Comparison of ENCODE assay signal across 16 mouse cellular contexts in the genomic region with DNA sequence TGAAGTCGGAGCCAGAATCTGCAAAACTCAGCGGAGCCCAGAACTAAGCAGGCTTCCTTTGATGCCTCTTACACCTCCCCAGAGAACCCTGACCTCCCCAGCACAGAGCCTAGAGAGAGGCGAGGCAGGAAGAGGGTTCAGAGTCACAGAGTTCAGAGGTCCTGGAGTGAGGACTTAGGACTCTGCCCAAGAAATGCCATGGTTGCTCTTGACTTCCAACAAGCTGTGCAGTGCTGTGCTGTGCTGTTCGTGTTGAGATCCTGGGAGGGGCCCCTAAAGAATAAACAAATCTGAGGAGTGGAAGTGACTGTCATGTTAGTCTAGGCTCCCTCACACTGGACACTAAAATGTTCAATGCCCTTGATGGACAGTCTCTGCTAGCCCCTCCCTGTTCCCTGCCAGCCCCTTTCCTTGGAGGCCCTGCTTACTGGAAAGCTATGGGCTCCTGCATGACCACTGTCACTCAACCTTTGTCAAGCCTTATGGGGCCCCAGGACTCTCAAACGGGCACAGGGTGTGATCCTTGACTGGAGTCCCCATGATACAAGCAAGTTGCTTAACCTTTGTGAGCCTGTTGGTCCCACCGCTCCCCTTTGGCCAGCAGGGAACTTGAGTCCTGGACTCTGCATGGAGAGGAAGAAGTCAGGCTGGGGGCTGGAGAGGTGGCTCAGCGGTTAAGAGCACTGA. TPM values are rescaled to one million over a fixed set of nuclear protein-coding genes. Genes with fewer than 3 reads are reported as not detected.
DNase-seq lines count a peak whose midpoint lies in the region; ATAC-seq lines count a peak whose summit lies in the region.
"Had no signal": no experiment of that assay in that cellular context is flagged by ENCODE, and none has a peak within 500 bp of the region (broad histone marks: within the 10 kb centered on the region; RNA-seq: fewer than 3 reads in every experiment).

No protein-coding gene starts in this region.

- no peaks in the 10 kb centered on the region for H3K9me3 ChIP-seq in kidney, embryonic 14.5 days (ENCODE audit: control insufficient read depth, low read length)
- no peaks in the 10 kb centered on the region for H3K9me3 ChIP-seq in embryonic facial prominence, embryonic 14.5 days (ENCODE audit: control insufficient read depth, low read length)
- no peaks in the 10 kb centered on the region for H3K9me3 ChIP-seq in kidney, embryonic 16.5 days (ENCODE audit: low read length)
- H3K9me3 ChIP-seq in liver, embryonic 15.5 days (replicated peaks): no peaks in the 10 kb centered on the region
- no peaks in the 10 kb centered on the region for H3K9me3 ChIP-seq in forebrain, embryonic 16.5 days (ENCODE audit: control insufficient read depth, low read length)
- H3K9me3 ChIP-seq: forebrain, embryonic 10.5 days had no signal

- no peaks in the 10 kb centered on the region for H3K4me1 ChIP-seq in kidney, embryonic 14.5 days (ENCODE audit: control insufficient read depth, insufficient read depth, low read length)
- H3K4me1 ChIP-seq in embryonic facial prominence, embryonic 14.5 days (ENCODE audit: control insufficient read depth, insufficient read depth, low read length): peaks cover 3% of the 10 kb centered on the region; the same call in 1 of the 2 replicates
- H3K4me1 ChIP-seq in kidney, embryonic 16.5 days (ENCODE audit: insufficient read depth, low read length): no peaks in the 10 kb centered on the region
- H3K4me1 ChIP-seq in liver, embryonic 15.5 days (replicated peaks): peaks cover 42% of the 10 kb centered on the region
- H3K4me1 ChIP-seq in forebrain, embryonic 16.5 days (replicated peaks; ENCODE audit: control insufficient read depth, insufficient read depth, low read length): no peaks in the 10 kb centered on the region

- no peaks in the 10 kb centered on the region for H3K36me3 ChIP-seq in kidney, embryonic 14.5 days (ENCODE audit: control insufficient read depth, insufficient read depth, low read length)
- H3K36me3 ChIP-seq in embryonic facial prominence, embryonic 14.5 days (ENCODE audit: control insufficient read depth, insufficient read depth, low read length): no peaks in the 10 kb centered on the region
- H3K36me3 ChIP-seq in kidney, embryonic 16.5 days (ENCODE audit: insufficient read depth, low read length): no peaks in the 10 kb centered on the region
- H3K36me3 ChIP-seq in liver, embryonic 15.5 days (replicated peaks): no peaks in the 10 kb centered on the region
- no peaks in the 10 kb centered on the region for H3K36me3 ChIP-seq in forebrain, embryonic 16.5 days (ENCODE audit: control insufficient read depth, insufficient read depth)

- WGBS in kidney, embryonic 14.5 days: 65% methylated on average over 7 of the region's 7 CpGs
- 65% methylated on average over 7 of the region's 7 CpGs for WGBS in embryonic facial prominence, embryonic 14.5 days
- WGBS in kidney, embryonic 16.5 days: 63% methylated on average over 7 of the region's 7 CpGs
- 49% methylated on average over 7 of the region's 7 CpGs for WGBS in liver, embryonic 15.5 days (ENCODE audit: insufficient replicate concordance)
- WGBS in forebrain, embryonic 16.5 days: 80% methylated on average over 7 of the region's 7 CpGs

- DNase-seq in kidney, adult 18-20 months: peak; percentile 43
- DNase-seq in embryonic facial prominence, embryonic 14.5 days (ENCODE audit: low spot score): no peak
- no peak for DNase-seq in adrenal gland, postnatal 14 days
- no peak for DNase-seq in cerebellum, postnatal 10 days
- DNase-seq: heart, adult 11 months; thymus, postnatal 25 days had no signal

- no peak overlapping the region for H3K4me3 ChIP-seq in kidney, embryonic 14.5 days (ENCODE audit: low read length)
- no peak overlapping the region for H3K4me3 ChIP-seq in embryonic facial prominence, embryonic 14.5 days (ENCODE audit: low read depth, low read length)
- H3K4me3 ChIP-seq in kidney, embryonic 16.5 days (ENCODE audit: low read length): no peak overlapping the region
- H3K4me3 ChIP-seq in liver, embryonic 15.5 days (replicated peaks): no peak overlapping the region
- no peak overlapping the region for H3K4me3 ChIP-seq in forebrain, embryonic 16.5 days (replicated peaks; ENCODE audit: low read length)
- H3K4me3 ChIP-seq: forebrain, embryonic 10.5 days had no signal

- no peak for ATAC-seq in kidney, embryonic 14.5 days (ENCODE audit: low FRiP score, low TSS enrichment)
- ATAC-seq in embryonic facial prominence, embryonic 14.5 days (ENCODE audit: low read depth): 0 out of 2 replicates have a peak, but pooled peaks have one; percentile 7
- peak; percentile 79 for ATAC-seq in kidney, embryonic 16.5 days (ENCODE audit: low FRiP score, low TSS enrichment)
- no peak; the same call in 1 of the 2 replicates for ATAC-seq in liver, embryonic 15.5 days (ENCODE audit: insufficient read depth)
- no peak for ATAC-seq in forebrain, embryonic 16.5 days

- H3K4me2 ChIP-seq in kidney, embryonic 14.5 days (replicated peaks; ENCODE audit: low read depth, low read length): no peak overlapping the region
- no peak overlapping the region for H3K4me2 ChIP-seq in embryonic facial prominence, embryonic 14.5 days (ENCODE audit: low read depth, low read length)
- no peak overlapping the region for H3K4me2 ChIP-seq in kidney, embryonic 16.5 days (replicated peaks; ENCODE audit: low read depth, low read length)
- no peak overlapping the region for H3K4me2 ChIP-seq in liver, embryonic 15.5 days
- no peak overlapping the region for H3K4me2 ChIP-seq in forebrain, embryonic 16.5 days (ENCODE audit: low read length)

- H3K9ac ChIP-seq in kidney, embryonic 14.5 days (ENCODE audit: low read depth, low read length): no peak overlapping the region
- H3K9ac ChIP-seq in embryonic facial prominence, embryonic 14.5 days (ENCODE audit: low read depth, low read length): no peak overlapping the region
- no peak overlapping the region for H3K9ac ChIP-seq in kidney, embryonic 16.5 days (replicated peaks; ENCODE audit: low read length)
- H3K9ac ChIP-seq in liver, embryonic 15.5 days: no peak overlapping the region
- H3K9ac ChIP-seq in forebrain, embryonic 16.5 days (replicated peaks; ENCODE audit: low read depth, low read length): no peak overlapping the region

- no peaks in the 10 kb centered on the region for H3K27me3 ChIP-seq in kidney, embryonic 14.5 days (ENCODE audit: control insufficient read depth, insufficient read depth, low read length)
- H3K27me3 ChIP-seq in embryonic facial prominence, embryonic 14.5 days (replicated peaks; ENCODE audit: control insufficient read depth, insufficient read depth, low read length): no peaks in the 10 kb centered on the region
- no peaks in the 10 kb centered on the region for H3K27me3 ChIP-seq in kidney, embryonic 16.5 days (ENCODE audit: insufficient read depth, low read length)
- H3K27me3 ChIP-seq in liver, embryonic 15.5 days: no peaks in the 10 kb centered on the region
- H3K27me3 ChIP-seq in forebrain, embryonic 16.5 days (replicated peaks; ENCODE audit: control insufficient read depth, insufficient read depth, low read length): no peaks in the 10 kb centered on the region

- H3K27ac ChIP-seq in kidney, embryonic 14.5 days (ENCODE audit: low read depth, low read length): no peak overlapping the region
- H3K27ac ChIP-seq in embryonic facial prominence, embryonic 14.5 days (replicated peaks; ENCODE audit: low read depth, low read length): no peak overlapping the region
- H3K27ac ChIP-seq in kidney, embryonic 16.5 days (ENCODE audit: low read length): no peak overlapping the region; the same call in 1 of the 2 replicates
- peak overlapping the region; percentile 29; the same call in 1 of the 2 replicates for H3K27ac ChIP-seq in liver, embryonic 15.5 days (replicated peaks)
- H3K27ac ChIP-seq in forebrain, embryonic 16.5 days (ENCODE audit: low read length): no peak overlapping the region
- H3K27ac ChIP-seq: forebrain, embryonic 10.5 days; macrophage had no signal

RNA-seq across cellular contexts. Expression of a gene that starts 8.2 kb away (rescaled TPM):
- polyA plus RNA-seq in kidney, embryonic 14.5 days (2014; fragmentation: Nextera tagmentation; extraction: Ambion mirVana): 2.7 and 3.0 TPM in 2 replicates
- 2.2 and 2.5 TPM in 2 replicates for polyA plus RNA-seq in embryonic facial prominence, embryonic 14.5 days (2014; fragmentation: Nextera tagmentation; extraction: Ambion mirVana)
- polyA plus RNA-seq in kidney, embryonic 16.5 days (2015; fragmentation: Nextera tagmentation; extraction: Ambion mirVana): 12.2 and 14.9 TPM in 2 replicates
- polyA plus RNA-seq in liver, embryonic 15.5 days (2015; fragmentation: Nextera tagmentation; extraction: Ambion mirVana): 30.7 and 30.9 TPM in 2 replicates
- total RNA-seq in adrenal gland, postnatal 14 days (2021): 0.41 TPM in 1 of 2 replicates, not detected in the other
- 1.3 and 2.0 TPM in 2 replicates for polyA plus RNA-seq in forebrain, embryonic 16.5 days (2015; fragmentation: Nextera tagmentation; extraction: Ambion mirVana)
- total RNA-seq: gastrocnemius, adult 18-20 months; heart, postnatal 10 days; layer of hippocampus, postnatal 10 days; left cerebral cortex, postnatal 14 days had no signal

RNA-seq across cellular contexts. Expression of a gene that starts 37.0 kb away (rescaled TPM):
- polyA plus RNA-seq in kidney, embryonic 14.5 days (2014; fragmentation: Nextera tagmentation; extraction: Ambion mirVana): 1.1 and 1.2 TPM in 2 replicates
- 9.6 and 10.2 TPM in 2 replicates for polyA plus RNA-seq in embryonic facial prominence, embryonic 14.5 days (2014; fragmentation: Nextera tagmentation; extraction: Ambion mirVana)
- 1.7 and 2.1 TPM in 2 replicates for polyA plus RNA-seq in kidney, embryonic 16.5 days (2015; fragmentation: Nextera tagmentation; extraction: Ambion mirVana)
- 0.12 and 0.18 TPM in 2 replicates for polyA plus RNA-seq in liver, embryonic 15.5 days (2015; fragmentation: Nextera tagmentation; extraction: Ambion mirVana)
- total RNA-seq in adrenal gland, postnatal 14 days (2021): 7.0 and 11.9 TPM in 2 replicates
- polyA plus RNA-seq in forebrain, embryonic 16.5 days (2015; fragmentation: Nextera tagmentation; extraction: Ambion mirVana): 69.3 and 90.0 TPM in 2 replicates

RNA-seq across cellular contexts. Expression of a gene that starts 47.7 kb away (rescaled TPM):
- polyA plus RNA-seq in kidney, embryonic 14.5 days (2014; fragmentation: Nextera tagmentation; extraction: Ambion mirVana): 12.7 and 21.9 TPM in 2 replicates
- 33.4 and 38.6 TPM in 2 replicates for polyA plus RNA-seq in embryonic facial prominence, embryonic 14.5 days (2014; fragmentation: Nextera tagmentation; extraction: Ambion mirVana)
- polyA plus RNA-seq in kidney, embryonic 16.5 days (2015; fragmentation: Nextera tagmentation; extraction: Ambion mirVana): 41.6 and 43.4 TPM in 2 replicates
- 137 and 174 TPM in 2 replicates for polyA plus RNA-seq in liver, embryonic 15.5 days (2015; fragmentation: Nextera tagmentation; extraction: Ambion mirVana)
- total RNA-seq in adrenal gland, postnatal 14 days (2021): 831 and 917 TPM in 2 replicates
- polyA plus RNA-seq in forebrain, embryonic 16.5 days (2015; fragmentation: Nextera tagmentation; extraction: Ambion mirVana): 16.1 and 18.5 TPM in 2 replicates

Comparison
In these comparisons a context has a peak if more than half of its experiments do, and no peak if none do; other contexts are left out.
1. ATAC-seq: peak in embryonic facial prominence, embryonic 14.5 days (single experiment) and kidney, embryonic 16.5 days (single experiment); none in kidney, embryonic 14.5 days (single experiment), liver, embryonic 15.5 days (single experiment) and forebrain, embryonic 16.5 days (single experiment).